Mouse (Mus musculus) liver, adult 2 months (tissue): Measurements from ENCODE around the gene 4933402N22Rik. TPM values are rescaled to one million over a fixed set of nuclear protein-coding genes. Genes with fewer than 3 reads are reported as not detected.
"Not testable (repeated sequence)": the region's sequence is repeated elsewhere in the genome, so short reads cannot be mapped to it uniquely, and the experiment has no call there.

Experiments
- DNase-seq: peaks from one replicate; pipeline ENCODE4 v3.0.0-alpha.2; 2011; ENCODE audit warnings: low read depth, low spot score; ENCODE audit errors: extremely low read depth
- H3K27ac ChIP-seq: fragments of 200-500 bp; replicated peaks from 2 replicates; pipeline ENCODE4 v1.5.1; 2012; ENCODE audit warnings: low read depth, mild to moderate bottlenecking, control low read depth, inconsistent platforms, low read length; ENCODE audit not compliant: insufficient read depth
- H3K27me3 ChIP-seq: fragments of 200-500 bp; 2 replicates; pipeline ENCODE4 v1.6.1; 2012; ENCODE audit warnings: mild to moderate bottlenecking, moderate library complexity, low read length, inconsistent platforms; ENCODE audit not compliant: control insufficient read depth, insufficient read depth
- H3K36me3 ChIP-seq: fragments of 200-500 bp; 2 replicates; pipeline ENCODE4 v1.6.1; 2012; ENCODE audit warnings: low read length, inconsistent platforms; ENCODE audit not compliant: control insufficient read depth, insufficient read depth
- H3K4me1 ChIP-seq: fragments of 200-500 bp; 2 replicates; pipeline ENCODE4 v1.6.1; 2011; ENCODE audit warnings: low read length; ENCODE audit not compliant: control insufficient read depth, insufficient read depth
- H3K4me3 ChIP-seq: fragments of 200-500 bp; 2 replicates; pipeline ENCODE4 v1.5.1; 2011; ENCODE audit warnings: low read depth, mild to moderate bottlenecking, control low read depth, low read length, moderate library complexity; ENCODE audit not compliant: insufficient read depth
- H3K79me2 ChIP-seq: fragments of 200-500 bp; 2 replicates; pipeline ENCODE4 v1.6.1; 2012; ENCODE audit warnings: inconsistent platforms, mild to moderate bottlenecking, low read length, moderate library complexity; ENCODE audit not compliant: control insufficient read depth, insufficient read depth
- H3K9ac ChIP-seq: fragments of 200-500 bp; 2 replicates; pipeline ENCODE4 v1.6.1; 2012; ENCODE audit warnings: low read depth, mild to moderate bottlenecking, control low read depth, inconsistent platforms, low read length
- WGBS: fragments of 180-500 bp; shearing (Covaris S2); methylation state at CpG from one replicate; pipeline ENCODE4 v1.1.7; 2018; 5-methylcytosine and 5-hydroxymethylcytosine counted together
- polyA plus RNA-seq: library from polyadenylated mRNA; depleted of rRNA; stranded (reverse); fragments of >200 nt; gene quantifications from 2 replicates; pipeline ENCODE4 v1.2.3, GENCODE M21; 2012; rRNA removed
- total RNA-seq: library from RNA; depleted of rRNA; stranded (reverse); fragments of >200 nt; gene quantifications from 2 replicates; pipeline ENCODE4 v1.2.3, GENCODE M21; 2014; rRNA removed

4933402N22Rik gene
- not detected in 2 replicates for total RNA-seq
- not detected in 2 replicates for polyA plus RNA-seq

- H3K36me3 ChIP-seq, H3K9ac ChIP-seq, H3K4me3 ChIP-seq, H3K4me1 ChIP-seq, H3K79me2 ChIP-seq, H3K27me3 ChIP-seq, DNase-seq, H3K27ac ChIP-seq: not testable (repeated sequence)
- WGBS = 42% methylated on average over 1 of the region's 2 CpGs
Observed at GRCm38 (mm10) chr5:11917743-11918142, at the start of gene 4933402N22Rik. Gene 4933402N22Rik (plus strand): TSS chr5:11918043.

GRCm38 (mm10) chr5:11923790-11924189, 5.9 kb downstream of the 4933402N22Rik start:
- WGBS = 75% methylated on average over 2 of the region's 2 CpGs
- H3K9ac ChIP-seq, H3K4me3 ChIP-seq, H3K27me3 ChIP-seq, H3K4me1 ChIP-seq, H3K79me2 ChIP-seq, H3K36me3 ChIP-seq, H3K27ac ChIP-seq, DNase-seq: not testable (repeated sequence)

Other genes starting within 250 kb of the 4933402N22Rik start
- not detected in 2 replicates for gene Gm8922, start 236.1 kb upstream of the 4933402N22Rik start, total RNA-seq
- not detected in 2 replicates for gene Gm8922, start 236.1 kb upstream of the 4933402N22Rik start, polyA plus RNA-seq
- not detected in 2 replicates for gene Gm8926, start 147.5 kb upstream of the 4933402N22Rik start, total RNA-seq
- gene Gm8926, start 147.5 kb upstream of the 4933402N22Rik start, polyA plus RNA-seq = not detected in 2 replicates
- not detected in 2 replicates for gene Gm6465, start 72.5 kb upstream of the 4933402N22Rik start, total RNA-seq
- not detected in 2 replicates for gene Gm6465, start 72.5 kb upstream of the 4933402N22Rik start, polyA plus RNA-seq